Mouse (Mus musculus): Measurements from ENCODE around the gene Ung. TPM values are rescaled to one million over a fixed set of nuclear protein-coding genes. Genes with fewer than 3 reads are reported as not detected.
A peak's percentile ranks its signal among the peaks of the same experiment; 100 is the strongest.

Gene Ung
- polyA plus RNA-seq (2012; ENCODE audit: insufficient read depth, insufficient read length, low replicate concordance, missing spikeins): not detected in 2 replicates

GRCm38 (mm10) chr5:114130211-114130605 is at the start of gene Ung:
Ung (plus strand) TSS chr5:114130386.
- Histone ChIP-seq H3K4me3 (ENCODE audit: insufficient read depth, low read depth, low read length) (peak within 1 kb of the TSS; percentile 97), H3K4me1 (ENCODE audit: control insufficient read depth, insufficient read depth, low read length) (peaks cover 28% of the 10 kb centered on the region), H3K27ac (ENCODE audit: insufficient read depth, low read depth, low read length) (no peak within 1 kb of the TSS)
- no peak for TF ChIP-seq CTCF (IDR thresholded peaks at IDR 0.05; ENCODE audit: insufficient read depth, low read depth, low read length)
- no peak for TF ChIP-seq POLR2A (IDR thresholded peaks at IDR 0.05; ENCODE audit: insufficient read depth, low read depth, low read length)
- under 1% methylated on average over 29 of the region's 29 CpGs for WGBS

- WGBS: 82% methylated on average over 14 of the region's 14 CpGs
- Histone ChIP-seq H3K27ac (ENCODE audit: insufficient read depth, low read depth, low read length) (no peak overlapping the region), H3K4me1 (ENCODE audit: control insufficient read depth, insufficient read depth, low read length) (peaks cover 13% of the 10 kb centered on the region), H3K4me3 (ENCODE audit: insufficient read depth, low read depth, low read length) (no peak overlapping the region)
- TF ChIP-seq POLR2A (IDR thresholded peaks at IDR 0.05; ENCODE audit: insufficient read depth, low read depth, low read length) (no peak), CTCF (IDR thresholded peaks at IDR 0.05; ENCODE audit: insufficient read depth, low read depth, low read length) (no peak)
Observed at GRCm38 (mm10) chr5:114085501-114085900, 44.7 kb upstream of the Ung start.

- TF ChIP-seq CTCF (IDR thresholded peaks at IDR 0.05; ENCODE audit: insufficient read depth, low read depth, low read length): no peak
- TF ChIP-seq POLR2A (IDR thresholded peaks at IDR 0.05; ENCODE audit: insufficient read depth, low read depth, low read length): no peak
- Histone ChIP-seq H3K4me1 (ENCODE audit: control insufficient read depth, insufficient read depth, low read length) (peaks cover 15% of the 10 kb centered on the region), H3K4me3 (ENCODE audit: insufficient read depth, low read depth, low read length) (no peak overlapping the region), H3K27ac (ENCODE audit: insufficient read depth, low read depth, low read length) (no peak overlapping the region)
- 76% methylated on average over 12 of the region's 12 CpGs for WGBS
Observed at GRCm38 (mm10) chr5:114087875-114088480, 42.2 kb upstream of the Ung start.

- H3K4me3 ChIP-seq (ENCODE audit: insufficient read depth, low read depth, low read length): peak overlapping the region; percentile 83
- peak overlapping the region; percentile 95 for H3K27ac ChIP-seq (ENCODE audit: insufficient read depth, low read depth, low read length)
- 5% methylated on average over 7 of the region's 7 CpGs for WGBS
- H3K4me1 ChIP-seq (ENCODE audit: control insufficient read depth, insufficient read depth, low read length): peaks cover 15% of the 10 kb centered on the region
- TF ChIP-seq CTCF (IDR thresholded peaks at IDR 0.05; ENCODE audit: insufficient read depth, low read depth, low read length): no peak
- TF ChIP-seq POLR2A (IDR thresholded peaks at IDR 0.05; ENCODE audit: insufficient read depth, low read depth, low read length): no peak
Observed at GRCm38 (mm10) chr5:114090421-114091013, 39.7 kb upstream of the Ung start.

- WGBS: 1% methylated on average over 40 of the region's 40 CpGs
- Histone ChIP-seq H3K4me3 (ENCODE audit: insufficient read depth, low read depth, low read length) (peak within 1 kb of the TSS; percentile 83), H3K4me1 (ENCODE audit: control insufficient read depth, insufficient read depth, low read length) (peaks cover 14% of the 10 kb centered on the region), H3K27ac (ENCODE audit: insufficient read depth, low read depth, low read length) (peak within 1 kb of the TSS; percentile 95)
- TF ChIP-seq POLR2A (IDR thresholded peaks at IDR 0.05; ENCODE audit: insufficient read depth, low read depth, low read length) (peak; percentile 70), CTCF (IDR thresholded peaks at IDR 0.05; ENCODE audit: insufficient read depth, low read depth, low read length) (0 out of 2 replicates have a peak, but pooled peaks have one; percentile 17)
Observed at GRCm38 (mm10) chr5:114091057-114091807, 39.0 kb upstream of the Ung start, which contains the start of gene Svop. Svop (minus strand) TSS chr5:114091570.

GRCm38 (mm10) chr5:114099709-114100389 is 30.3 kb upstream of the Ung start:
- Histone ChIP-seq H3K4me3 (ENCODE audit: insufficient read depth, low read depth, low read length) (peak overlapping the region; percentile 96), H3K27ac (ENCODE audit: insufficient read depth, low read depth, low read length) (peak overlapping the region; percentile 84), H3K4me1 (ENCODE audit: control insufficient read depth, insufficient read depth, low read length) (peaks cover 17% of the 10 kb centered on the region)
- WGBS: 5% methylated on average over 37 of the region's 37 CpGs
- peak; percentile 53 for TF ChIP-seq POLR2A (IDR thresholded peaks at IDR 0.05; ENCODE audit: insufficient read depth, low read depth, low read length)
- no peak for TF ChIP-seq CTCF (IDR thresholded peaks at IDR 0.05; ENCODE audit: insufficient read depth, low read depth, low read length)

- 2% methylated on average over 62 of the region's 64 CpGs for WGBS
- peaks cover 17% of the 10 kb centered on the region for H3K4me1 ChIP-seq (ENCODE audit: control insufficient read depth, insufficient read depth, low read length)
- H3K4me3 ChIP-seq (ENCODE audit: insufficient read depth, low read depth, low read length): peak overlapping the region; percentile 96
- no peak for TF ChIP-seq POLR2A (IDR thresholded peaks at IDR 0.05; ENCODE audit: insufficient read depth, low read depth, low read length)
- no peak for TF ChIP-seq CTCF (IDR thresholded peaks at IDR 0.05; ENCODE audit: insufficient read depth, low read depth, low read length)
- H3K27ac ChIP-seq (ENCODE audit: insufficient read depth, low read depth, low read length): no peak overlapping the region
Observed at GRCm38 (mm10) chr5:114100390-114101099, 29.6 kb upstream of the Ung start.

GRCm38 (mm10) chr5:114101873-114102272 is 28.3 kb upstream of the Ung start:
- H3K27ac ChIP-seq (ENCODE audit: insufficient read depth, low read depth, low read length): no peak overlapping the region
- H3K4me3 ChIP-seq (ENCODE audit: insufficient read depth, low read depth, low read length): no peak overlapping the region
- WGBS: 69% methylated on average over 4 of the region's 4 CpGs
- H3K4me1 ChIP-seq (ENCODE audit: control insufficient read depth, insufficient read depth, low read length): peaks cover 17% of the 10 kb centered on the region
- TF ChIP-seq CTCF (IDR thresholded peaks at IDR 0.05; ENCODE audit: insufficient read depth, low read depth, low read length): no peak
- TF ChIP-seq POLR2A (IDR thresholded peaks at IDR 0.05; ENCODE audit: insufficient read depth, low read depth, low read length): no peak

All from olfactory bulb, adult 2 months (tissue).